Mouse (Mus musculus) ES-E14 (cell line): ENCODE results near the gene Mapt. TPM values are rescaled to one million over a fixed set of nuclear protein-coding genes. Genes with fewer than 3 reads are reported as not detected.

Experiments
- DNase-seq: peaks from one replicate; pipeline ENCODE4 v3.0.0-alpha.2; 2013; ENCODE audit warnings: low read depth, low spot score
- H3K27ac ChIP-seq: 2 replicates; pipeline ENCODE4 v1.5.1; 2012; ENCODE audit warnings: low read depth, mild to moderate bottlenecking, low read length, moderate library complexity, mixed read lengths; ENCODE audit not compliant: poor library complexity, insufficient read depth, severe bottlenecking
- H3K36me3 ChIP-seq: 2 replicates; pipeline ENCODE4 v1.6.1; 2012; ENCODE audit warnings: mild to moderate bottlenecking, low read length, moderate library complexity, mixed read lengths; ENCODE audit not compliant: control insufficient read depth, poor library complexity, insufficient read depth, severe bottlenecking
- H3K4me1 ChIP-seq, 2 experiments: fragments of 150-350 bp in 1 of 2; sonication (generic) in 1 of 2; 2 replicates each; pipeline ENCODE4 v1.6.1; 2012; ENCODE audit warnings: low read length in 2 of 2, mild to moderate bottlenecking in 1 of 2, mixed read lengths in 1 of 2; ENCODE audit not compliant: control insufficient read depth in 2 of 2, insufficient read depth in 2 of 2, poor library complexity in 1 of 2
- H3K4me3 ChIP-seq, 2 experiments: fragments of 150-350 bp in 1 of 2; sonication (generic) in 1 of 2; 2 replicates each; pipeline ENCODE4 v1.5.1; 2012; ENCODE audit warnings: low read length in 2 of 2, low read depth in 1 of 2, mild to moderate bottlenecking in 1 of 2, mixed read lengths in 1 of 2; ENCODE audit not compliant: insufficient read depth in 1 of 2, poor library complexity in 1 of 2, severe bottlenecking in 1 of 2
- H3K9ac ChIP-seq: 2 replicates; pipeline ENCODE4 v1.6.1; 2012; ENCODE audit warnings: low read depth, mild to moderate bottlenecking, low read length, mixed read lengths; ENCODE audit not compliant: poor library complexity, insufficient read depth, severe bottlenecking
- H3K9me3 ChIP-seq: fragments of 150-350 bp; sonication (generic); 2 replicates; pipeline ENCODE4 v1.6.1; 2012; ENCODE audit warnings: low read depth, mild to moderate bottlenecking, low read length; ENCODE audit not compliant: control insufficient read depth, insufficient read depth
- CHD2 ChIP-seq: IDR thresholded peaks from 2 replicates; pipeline ENCODE4 v1.6.1; 2014; ENCODE audit warnings: mild to moderate bottlenecking, low read depth, low read length, inconsistent platforms
- HCFC1 ChIP-seq: IDR thresholded peaks from 2 replicates; pipeline ENCODE4 v1.6.1; 2012; ENCODE audit warnings: low read length, inconsistent platforms, borderline replicate concordance; ENCODE audit not compliant: insufficient read depth
- MAFK ChIP-seq: IDR thresholded peaks from 2 replicates; pipeline ENCODE4 v1.6.1; 2014; ENCODE audit warnings: mild to moderate bottlenecking, low read depth, low read length, inconsistent platforms; ENCODE audit not compliant: insufficient read depth
- ZC3H11A ChIP-seq: IDR thresholded peaks from 2 replicates; pipeline ENCODE4 v1.6.1; 2012; ENCODE audit warnings: low read depth, mild to moderate bottlenecking, inconsistent platforms, low read length, borderline replicate concordance
- ZNF384 ChIP-seq: IDR thresholded peaks from 2 replicates; pipeline ENCODE4 v1.6.1; 2012; ENCODE audit warnings: low read depth, low read length, inconsistent platforms
- in situ Hi-C, 2 experiments: fragments of 600-800 bp; cut with MboI; formaldehyde crosslinking; loops; one replicate each; pipeline ENCODE4 v1.15.1; 2025; ENCODE audit warnings: low sequenced_read_pairs in 2 of 2, inconsistent platforms in 1 of 2; ENCODE audit not compliant: unreplicated experiment in 2 of 2
- total RNA-seq: library from RNA; depleted of rRNA; stranded (reverse); fragments of 300-350 nt; gene quantifications from 2 replicates; pipeline ENCODE4 v1.2.3, GENCODE M21; 2012

The Mapt gene
- total RNA-seq, 1 experiment: 9.7 TPM

DNA sequence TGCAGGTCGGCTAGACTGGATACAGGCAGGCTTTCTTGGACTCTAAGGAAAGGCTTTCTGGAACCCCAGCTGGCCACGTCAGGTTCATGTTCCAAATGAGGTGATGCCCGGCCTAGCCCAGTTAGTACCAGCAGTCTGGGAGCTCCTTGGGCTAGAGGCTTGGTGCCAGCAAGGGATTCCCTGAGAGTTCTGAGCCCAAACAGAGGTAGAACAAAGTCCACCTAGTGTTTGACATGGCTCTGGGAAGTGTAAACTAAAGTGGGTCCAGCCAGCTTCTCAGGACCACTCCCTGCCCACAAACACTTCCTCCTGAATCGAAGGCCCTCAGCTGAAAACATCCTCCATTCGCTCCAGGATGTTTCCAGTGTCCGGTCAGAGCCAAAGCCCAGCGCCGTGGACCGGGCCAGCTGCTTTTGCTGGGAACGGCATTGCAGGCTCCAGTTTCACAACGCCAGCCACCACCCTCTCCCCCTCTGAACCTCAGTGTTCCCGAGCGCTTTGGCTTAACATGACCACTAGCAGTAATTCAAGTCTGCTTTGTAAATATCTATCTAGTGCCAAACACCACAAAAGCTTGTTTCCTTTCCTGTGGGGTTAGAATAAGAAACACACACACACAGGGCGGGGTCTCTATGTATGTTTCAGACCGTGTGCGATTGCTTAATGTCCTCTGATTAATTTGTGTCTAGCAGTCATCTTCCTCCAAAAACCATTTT, 85.7 kb downstream of the Mapt start:
- no peak overlapping the region for H3K4me3 ChIP-seq
- no peak for DNase-seq
- H3K9ac ChIP-seq: no peak overlapping the region
- peaks cover 1 to 24% of the 10 kb centered on the region in 2 experiments; a peak in 3 of 4 replicates for H3K4me1 ChIP-seq
- in situ Hi-C loops: no loop called here
- H3K9me3 ChIP-seq: no peaks in the 10 kb centered on the region
- TF ChIP-seq ZC3H11A (no peak), HCFC1 (no peak), MAFK (no peak), CHD2 (no peak), ZNF384 (no peak)
- no peaks in the 10 kb centered on the region for H3K36me3 ChIP-seq
- no peak overlapping the region for H3K27ac ChIP-seq

DNA sequence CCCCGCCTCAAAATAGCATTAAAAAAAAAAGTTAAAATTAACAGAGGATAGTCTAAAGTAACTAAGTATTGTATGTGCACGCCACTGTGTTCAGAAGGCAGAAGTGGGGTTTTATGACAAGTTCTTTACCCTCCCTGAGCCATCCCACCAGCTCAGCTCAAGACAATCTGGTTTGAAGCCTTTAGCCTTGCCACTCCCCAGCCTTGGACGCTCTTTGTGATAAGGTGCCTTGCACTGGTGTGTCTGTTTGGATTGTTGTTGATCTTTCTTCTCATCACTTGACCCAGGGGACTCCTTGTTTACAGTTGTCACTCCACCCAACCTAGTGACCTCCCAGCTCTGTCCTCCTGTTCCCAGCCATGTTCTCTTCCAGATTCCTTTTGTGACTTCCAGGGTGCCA, 86.4 kb downstream of the Mapt start:
- Histone ChIP-seq H3K9ac (no peak overlapping the region), H3K4me1 (peaks cover 8 to 24% of the 10 kb centered on the region in 2 experiments; a peak in 3 of 4 replicates), H3K36me3 (no peaks in the 10 kb centered on the region), H3K27ac (no peak overlapping the region), H3K4me3 (no peak overlapping the region), H3K9me3 (no peaks in the 10 kb centered on the region)
- DNase-seq: no peak
- TF ChIP-seq HCFC1: no peak
- TF ChIP-seq CHD2: no peak
- no peak for TF ChIP-seq ZC3H11A
- TF ChIP-seq MAFK: no peak
- TF ChIP-seq ZNF384: no peak
- in situ Hi-C loops: no loop called here

DNA sequence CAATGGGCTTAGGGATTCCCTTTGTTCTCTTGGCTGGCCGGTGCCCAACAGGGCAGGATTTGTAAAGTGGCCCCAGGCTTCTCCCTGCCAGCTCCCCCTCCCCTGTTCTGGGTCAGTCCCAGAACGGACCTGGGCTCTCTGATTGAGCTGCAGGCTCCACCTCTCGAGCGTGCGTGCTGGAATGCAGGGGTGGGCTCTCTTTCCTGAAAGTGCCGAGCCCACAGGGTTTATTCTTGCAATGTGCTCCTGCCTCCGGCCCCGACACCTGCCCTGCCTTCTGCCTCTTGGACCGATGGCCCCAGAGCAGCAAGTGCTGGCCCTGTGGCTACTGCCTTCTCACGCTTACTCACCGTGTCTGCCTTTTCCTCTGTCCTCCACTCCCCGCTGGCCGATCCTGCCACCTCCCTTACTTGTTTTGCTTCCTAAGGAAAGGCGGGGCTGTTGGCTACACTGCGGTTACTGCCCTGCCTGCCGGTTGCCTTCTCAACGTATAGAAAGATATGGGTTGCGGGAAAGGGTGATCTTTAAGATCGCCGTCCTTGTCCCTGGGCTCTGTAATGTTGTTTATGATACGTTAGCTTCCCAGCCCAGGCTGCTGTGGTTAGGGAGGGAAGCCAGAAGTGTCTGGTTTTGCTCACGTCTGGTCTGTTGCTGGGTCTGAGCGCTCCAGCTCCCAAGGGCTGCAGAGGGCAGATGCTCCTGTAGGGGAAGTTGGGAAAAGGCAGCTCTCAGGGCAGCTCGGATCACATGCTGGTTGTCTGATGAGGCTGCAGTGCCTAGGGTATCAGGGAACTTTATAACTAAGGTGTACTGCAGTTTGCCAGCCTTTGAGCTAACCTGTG, 88.0 kb downstream of the Mapt start:
- H3K9ac ChIP-seq: peak overlapping the region; percentile 8; the same call in 1 of the 2 replicates

DNA sequence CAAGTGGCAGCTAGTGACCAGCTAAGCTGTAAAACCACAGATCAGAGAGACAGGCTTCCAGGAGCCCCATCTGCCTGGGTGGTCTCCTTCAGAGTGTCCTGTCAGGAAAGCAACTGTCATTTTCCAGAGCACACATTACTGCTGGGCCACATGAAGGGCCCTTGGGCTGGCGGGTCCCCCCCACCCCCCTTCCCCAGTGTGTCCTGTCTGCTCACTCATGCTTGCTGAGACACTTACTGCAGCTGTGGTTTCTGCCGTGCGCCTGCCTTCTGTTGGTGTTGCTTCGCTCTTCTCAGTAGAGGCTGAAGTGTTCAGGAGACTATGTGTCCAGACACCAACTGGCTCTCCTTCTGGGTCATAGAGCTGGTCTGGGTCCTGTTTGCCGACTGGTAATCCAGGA, 89.3 kb downstream of the Mapt start:
- Histone ChIP-seq H3K27ac (no peak overlapping the region), H3K4me3 (no peak overlapping the region), H3K36me3 (no peaks in the 10 kb centered on the region; the same call in 1 of the 2 replicates), H3K9me3 (no peaks in the 10 kb centered on the region), H3K9ac (no peak overlapping the region), H3K4me1 (peaks cover 8 to 24% of the 10 kb centered on the region in 2 experiments; a peak in 3 of 4 replicates)
- DNase-seq: no peak
- TF ChIP-seq ZC3H11A (no peak), MAFK (no peak), HCFC1 (no peak)
- in situ Hi-C loops: no loop called here

More for the DNA sequence above, 88.0 kb downstream of the Mapt start:
- in situ Hi-C loops: no loop called here
- H3K27ac ChIP-seq: no peak overlapping the region
- TF ChIP-seq MAFK (no peak), CHD2 (no peak)
- no peak for DNase-seq
- H3K9me3 ChIP-seq: no peaks in the 10 kb centered on the region
- peaks cover 8 to 24% of the 10 kb centered on the region in 2 experiments; a peak in 3 of 4 replicates for H3K4me1 ChIP-seq
- no peaks in the 10 kb centered on the region; the same call in 1 of the 2 replicates for H3K36me3 ChIP-seq
- peak overlapping the region; percentile 50 to 68 for H3K4me3 ChIP-seq
